Mouse (Mus musculus) cerebellum, adult 11 months (tissue): ENCODE data around the gene Gxylt2.

Source experiments
- DNase-seq: peaks from one replicate; pipeline ENCODE4 v3.0.0; 2022

Gene Gxylt2

GRCm38 (mm10) chr6:100716152-100716551 lies 11.6 kb downstream of the Gxylt2 start:
- no peak for DNase-seq

DNA sequence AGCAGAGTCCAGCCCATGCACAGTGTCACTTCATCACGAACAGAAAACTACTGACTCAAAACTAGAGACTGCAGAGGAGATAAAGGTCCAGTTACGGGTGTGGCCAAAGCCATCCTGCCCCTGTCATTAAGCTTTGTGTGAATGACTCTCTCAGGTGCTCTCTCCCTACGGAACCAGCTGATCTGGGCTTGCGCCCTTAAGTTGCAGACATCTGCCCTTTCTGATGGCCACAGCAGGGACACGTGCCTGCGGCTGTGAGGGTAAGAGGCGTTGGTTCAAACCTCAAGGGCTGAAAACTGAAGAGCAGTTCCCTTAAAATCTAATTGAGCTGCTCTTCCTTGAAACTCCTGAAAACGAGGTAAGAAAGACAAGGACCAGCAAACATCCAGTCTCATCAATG lies 12.3 kb downstream of the Gxylt2 start:
- DNase-seq, result no peak

DNA sequence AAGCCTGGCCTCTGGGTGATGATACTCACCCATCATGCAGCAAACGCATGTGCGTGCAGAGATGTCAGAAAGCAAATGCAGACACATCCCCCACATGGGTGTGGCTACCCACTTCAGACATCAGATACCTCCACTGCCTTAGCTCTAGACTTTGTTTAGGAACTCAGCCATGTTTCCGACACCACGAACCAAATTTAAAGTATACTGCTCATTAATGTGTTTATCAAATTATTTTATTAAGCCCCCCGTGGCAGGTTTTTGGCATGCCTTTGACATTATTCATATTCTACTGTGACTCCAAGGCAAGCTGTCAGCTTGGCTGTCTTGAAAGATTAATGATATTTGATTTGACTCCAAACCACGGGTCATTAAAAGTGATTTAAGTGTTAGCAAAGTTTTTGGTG lies 15.6 kb downstream of the Gxylt2 start:
- no peak for DNase-seq

- DNase-seq, result no peak
Measured at GRCm38 (mm10) chr6:100720882-100721721, 16.6 kb downstream of the Gxylt2 start.

- DNase-seq, result no peak
Measured at GRCm38 (mm10) chr6:100731996-100732375, 27.5 kb downstream of the Gxylt2 start.

GRCm38 (mm10) chr6:100732376-100733021 lies 28.0 kb downstream of the Gxylt2 start:
- no peak for DNase-seq

GRCm38 (mm10) chr6:100733218-100733617 lies 28.7 kb downstream of the Gxylt2 start:
- no peak for DNase-seq

DNA sequence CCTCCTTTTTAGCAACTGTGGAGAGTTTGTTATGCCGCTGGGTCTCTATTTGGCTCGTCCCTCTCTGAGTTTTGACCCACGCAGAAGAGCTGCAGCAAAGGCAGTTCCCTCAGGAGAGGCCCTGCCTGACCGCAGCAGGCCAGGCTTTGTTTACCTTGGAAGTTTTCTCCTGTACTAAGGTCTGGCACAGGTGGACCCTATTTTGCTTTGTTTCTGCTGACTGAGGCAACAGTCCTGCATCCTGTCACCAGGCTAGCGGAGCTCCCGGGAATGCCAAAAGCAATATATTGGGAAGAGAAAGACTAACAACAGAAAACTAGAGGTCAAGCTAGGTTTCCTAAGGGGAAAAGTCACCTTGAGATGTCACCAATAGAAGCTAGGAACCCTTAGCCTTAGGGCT lies 29.8 kb downstream of the Gxylt2 start:
- DNase-seq, result no peak

- DNase-seq, result no peak
Measured at GRCm38 (mm10) chr6:100758431-100759208, 54.1 kb downstream of the Gxylt2 start.

GRCm38 (mm10) chr6:100767756-100768155 lies 63.2 kb downstream of the Gxylt2 start:
- DNase-seq, result no peak

GRCm38 (mm10) chr6:100775923-100776505 lies 71.5 kb downstream of the Gxylt2 start:
- no peak for DNase-seq

DNA sequence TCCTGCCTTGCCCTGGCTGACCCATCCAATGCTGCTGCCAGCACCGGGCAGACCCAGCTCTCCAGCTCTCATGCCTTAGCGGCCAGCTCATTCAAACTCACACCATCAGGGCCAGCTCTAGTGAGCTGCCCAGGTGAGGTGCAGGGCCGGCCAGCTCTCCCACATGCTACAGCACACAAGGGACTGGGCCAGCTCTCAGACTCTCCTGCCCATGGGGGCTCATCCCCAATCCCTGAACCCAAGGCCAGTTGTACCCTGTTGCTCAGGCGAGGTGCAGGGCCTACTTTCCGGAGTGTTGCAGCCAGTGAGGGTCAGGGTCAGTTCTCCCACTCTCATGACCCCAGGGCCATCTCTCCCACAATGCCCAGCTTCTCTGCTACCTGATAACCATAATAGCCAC lies 74.1 kb downstream of the Gxylt2 start:
- DNase-seq, result no peak

DNA sequence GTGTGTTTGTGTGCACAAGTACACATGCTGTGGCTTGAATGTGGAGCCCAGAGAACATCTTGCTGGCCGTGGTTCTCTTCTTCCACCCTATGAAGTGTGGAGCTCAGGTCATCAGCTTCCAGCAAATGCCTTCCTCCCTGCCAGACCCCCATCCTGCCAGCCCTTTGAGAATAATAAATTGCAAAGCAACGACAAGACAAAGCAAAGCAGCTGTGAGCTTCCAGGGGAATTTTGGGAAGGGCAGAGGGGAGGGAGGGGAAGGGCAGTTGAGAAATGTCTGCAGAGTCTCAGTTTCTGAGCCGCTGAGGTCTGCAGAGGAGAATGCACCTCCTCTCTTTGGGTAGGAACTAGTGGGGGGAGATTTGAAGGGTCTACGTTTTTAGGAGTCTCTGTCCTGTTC lies 75.9 kb downstream of the Gxylt2 start:
- DNase-seq, result no peak

- no peak for DNase-seq
Measured at GRCm38 (mm10) chr6:100781644-100782043, 77.1 kb downstream of the Gxylt2 start.

DNA sequence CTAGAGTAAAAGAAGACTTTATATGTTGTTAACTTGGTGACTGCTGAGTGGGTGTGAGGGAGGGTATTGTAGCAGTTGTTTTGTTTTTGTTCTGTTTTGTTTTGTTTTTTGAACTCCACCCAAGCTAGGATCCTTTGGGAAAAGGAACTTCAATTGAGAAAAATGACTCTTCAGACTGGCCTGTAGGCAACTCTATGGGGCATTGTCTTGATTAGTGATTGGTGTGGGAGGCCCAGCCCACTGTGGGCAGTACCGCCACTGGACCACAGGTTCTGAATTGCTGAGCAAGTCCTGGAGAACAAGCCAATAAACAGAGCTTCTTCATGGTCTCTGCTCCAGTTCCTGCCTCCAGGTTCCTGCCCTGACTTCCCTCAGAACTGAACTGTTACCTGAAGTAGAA lies 83.2 kb downstream of the Gxylt2 start:
- no peak for DNase-seq

DNA sequence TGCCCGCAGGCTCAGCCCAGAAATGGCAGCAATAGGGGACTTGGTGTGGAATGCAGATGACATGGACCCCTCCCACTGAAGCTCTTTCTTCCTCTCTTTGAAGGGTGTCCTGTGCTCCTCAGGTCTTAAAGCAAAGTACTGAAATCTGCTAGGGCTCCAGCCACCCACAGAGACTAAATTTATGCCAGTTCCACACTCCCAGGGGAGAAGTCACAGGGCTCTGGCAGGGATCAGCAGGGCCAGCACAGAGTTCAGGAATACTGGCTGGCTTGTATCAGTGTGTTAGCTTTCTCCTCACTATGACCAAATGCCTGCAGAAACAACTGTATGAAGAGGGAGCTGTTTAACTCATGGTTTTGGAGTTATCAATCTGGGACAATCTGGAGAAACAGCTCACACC lies 84.6 kb downstream of the Gxylt2 start:
- DNase-seq, result no peak

DNA sequence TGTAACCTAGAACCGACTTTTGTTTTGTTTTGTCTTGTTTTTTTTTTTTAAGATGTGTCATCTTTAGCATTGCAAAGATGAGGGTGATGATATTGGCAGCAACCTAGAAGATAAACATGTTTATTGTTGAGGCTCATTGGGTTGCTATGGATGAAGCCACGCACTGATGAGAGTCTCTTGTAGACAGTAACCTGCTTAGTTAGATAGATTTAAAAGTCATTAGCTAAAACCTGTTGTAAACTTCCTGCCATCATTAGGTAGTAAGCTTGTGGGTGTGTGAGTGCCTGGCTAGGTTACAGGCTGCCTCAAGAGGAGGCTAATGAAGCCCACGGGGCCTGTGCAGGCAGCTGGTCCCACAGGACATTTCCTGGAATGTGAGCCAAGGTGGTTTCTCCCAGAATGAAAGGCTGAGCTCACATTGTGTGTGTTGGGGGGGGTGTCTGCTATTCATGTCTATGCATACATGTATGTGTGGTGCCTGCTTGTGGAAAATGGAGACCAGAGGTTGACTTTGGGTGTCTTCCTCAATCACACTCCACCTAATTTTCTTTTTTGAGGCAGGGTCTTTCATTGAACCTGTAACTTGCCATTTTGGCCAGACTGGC lies 87.6 kb downstream of the Gxylt2 start:
- no peak for DNase-seq

- no peak for DNase-seq
Measured at GRCm38 (mm10) chr6:100792973-100793769, 88.6 kb downstream of the Gxylt2 start.

- no peak for DNase-seq
Measured at GRCm38 (mm10) chr6:100795797-100796196, 91.3 kb downstream of the Gxylt2 start.

DNA sequence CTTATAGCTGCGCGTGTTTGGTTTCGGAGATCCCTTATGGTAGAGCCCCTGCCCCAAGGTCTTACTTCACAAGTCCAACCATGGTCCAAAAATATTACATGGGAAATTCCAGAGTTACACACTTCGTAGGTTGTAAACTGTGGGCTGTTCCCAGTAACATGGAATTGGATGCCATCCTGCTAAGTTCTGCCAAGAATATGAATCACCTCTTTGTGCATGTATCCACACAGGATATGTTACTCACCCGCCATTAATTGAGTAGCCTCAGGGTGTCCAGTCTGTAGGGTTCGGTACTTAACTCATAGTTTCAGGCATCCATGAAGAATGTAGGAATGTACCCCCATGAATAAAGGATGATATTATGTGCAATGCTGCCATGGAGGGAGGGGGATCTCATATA lies 94.8 kb downstream of the Gxylt2 start:
- DNase-seq, result no peak

GRCm38 (mm10) chr6:100799766-100800165 lies 95.2 kb downstream of the Gxylt2 start:
- no peak for DNase-seq

DNA sequence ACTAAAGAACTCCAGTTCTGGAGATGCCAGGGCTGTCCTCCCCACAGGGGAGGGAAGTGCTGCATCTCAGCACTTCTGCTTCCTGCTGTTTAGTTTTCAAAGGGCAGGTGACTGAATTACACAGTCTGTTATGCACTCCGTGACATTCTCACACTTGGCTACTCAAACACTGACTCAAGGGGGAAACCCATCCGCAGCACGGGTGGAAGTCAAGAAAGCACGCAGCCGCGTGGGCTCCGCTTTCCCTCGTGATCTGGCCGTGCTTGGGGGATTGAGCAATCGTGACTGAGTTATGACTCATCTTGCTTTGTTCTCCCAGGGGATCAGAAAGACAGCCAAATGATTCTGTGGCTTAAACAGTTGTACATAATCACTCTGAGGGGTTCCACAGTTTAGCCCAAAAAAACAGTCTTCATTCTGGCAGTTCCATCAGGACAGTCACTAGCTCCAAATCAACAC lies 96.0 kb downstream of the Gxylt2 start:
- DNase-seq, result no peak
